Mouse (Mus musculus): ENCODE measurements around the gene Rab1b.

DNA sequence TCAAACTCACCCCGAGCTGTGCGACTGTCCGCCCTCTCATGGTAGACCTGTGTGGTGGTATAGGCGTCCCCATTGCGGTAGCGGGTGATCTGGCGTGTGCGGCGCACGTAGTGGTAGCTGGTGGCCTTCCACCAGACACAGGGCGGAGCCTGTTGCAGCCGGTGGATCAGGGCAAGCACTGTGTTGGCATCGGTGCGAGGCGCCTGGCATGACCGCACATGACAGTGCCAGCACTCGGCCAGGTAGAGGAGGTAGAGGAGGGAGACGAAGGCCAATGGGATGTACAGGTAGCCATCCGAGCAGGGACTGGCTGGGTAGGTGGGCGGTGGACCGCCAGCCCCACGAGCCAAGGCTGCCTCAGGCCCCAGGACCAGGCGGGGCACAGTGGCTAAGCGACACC, 24.3 kb downstream of the Rab1b start:
- TF ChIP-seq POLR2A (IDR thresholded peaks at IDR 0.05; ENCODE audit: low read depth, low read length) = no peak
- no peak for TF ChIP-seq CTCF (conservative IDR thresholded peaks at IDR 0.05; ENCODE audit: insufficient read depth, insufficient read length, low read depth, low read length)

Data from kidney, adult 2 months (tissue).